Mouse (Mus musculus) ES-Bruce4 (cell line): ENCODE results near the gene Zdhhc16. TPM values are rescaled to one million over a fixed set of nuclear protein-coding genes. Genes with fewer than 3 reads are reported as not detected.
A peak's percentile ranks its signal among the peaks of the same experiment; 100 is the strongest.

Experiments used
- H3K27ac ChIP-seq: 2 replicates; pipeline ENCODE4 v1.5.1; 2012; ENCODE audit warnings: low read length, inconsistent platforms; ENCODE audit not compliant: insufficient read depth
- H3K27me3 ChIP-seq: 2 replicates; pipeline ENCODE4 v1.6.1; 2012; ENCODE audit warnings: mild to moderate bottlenecking, low read length, inconsistent platforms; ENCODE audit not compliant: control insufficient read depth, poor library complexity, insufficient read depth, severe bottlenecking
- H3K36me3 ChIP-seq: 2 replicates; pipeline ENCODE4 v1.6.1; 2012; ENCODE audit warnings: inconsistent platforms, mild to moderate bottlenecking, low read length, moderate library complexity; ENCODE audit not compliant: control insufficient read depth, poor library complexity, insufficient read depth, severe bottlenecking
- H3K4me1 ChIP-seq: one replicate; pipeline ENCODE4 v1.8.1; 2011; ENCODE audit warnings: low read length; ENCODE audit not compliant: control insufficient read depth, insufficient read depth
- H3K4me3 ChIP-seq: 2 replicates; pipeline ENCODE4 v1.5.1; 2011; ENCODE audit warnings: low read depth, mild to moderate bottlenecking, low read length
- H3K9ac ChIP-seq: 2 replicates; pipeline ENCODE4 v1.6.1; 2012; ENCODE audit warnings: low read depth, mild to moderate bottlenecking, inconsistent platforms; ENCODE audit not compliant: poor library complexity, severe bottlenecking
- H3K9me3 ChIP-seq: replicated peaks from 2 replicates; pipeline ENCODE4 v1.6.1; 2012; ENCODE audit warnings: mild to moderate bottlenecking, low read length, inconsistent platforms; ENCODE audit not compliant: control insufficient read depth, poor library complexity, insufficient read depth, severe bottlenecking
- CTCF ChIP-seq: IDR thresholded peaks from one replicate; pipeline ENCODE4 v1.8.1; 2011; ENCODE audit warnings: low read depth, low read length
- EP300 ChIP-seq: IDR thresholded peaks from 2 replicates; pipeline ENCODE4 v1.6.1; 2011; ENCODE audit warnings: low read depth, low read length; ENCODE audit not compliant: insufficient read depth
- POLR2A ChIP-seq: IDR thresholded peaks from one replicate; pipeline ENCODE4 v1.8.1; 2011; ENCODE audit warnings: low read length; ENCODE audit not compliant: insufficient read depth
- polyA plus RNA-seq: library from polyadenylated mRNA; stranded (reverse); fragments of >200 nt; gene quantifications from 2 replicates; pipeline ENCODE4 v1.2.4, GENCODE M21; 2011; ENCODE audit warnings: low read depth; ENCODE audit not compliant: missing spikeins, insufficient read depth, insufficient read length

The Zdhhc16 gene
- polyA plus RNA-seq, 1 experiment: 49.7 TPM

GRCm38 (mm10) chr19:41920412-41921067 lies 12.7 kb upstream of the Zdhhc16 start:
- H3K4me3 ChIP-seq: no peak overlapping the region
- H3K9me3 ChIP-seq: no peaks in the 10 kb centered on the region
- H3K9ac ChIP-seq: no peak overlapping the region
- TF ChIP-seq POLR2A (no peak), CTCF (no peak), EP300 (no peak)
- H3K27me3 ChIP-seq: no peaks in the 10 kb centered on the region
- peaks cover 53% of the 10 kb centered on the region for H3K36me3 ChIP-seq
- H3K4me1 ChIP-seq: no peaks in the 10 kb centered on the region
- no peak overlapping the region for H3K27ac ChIP-seq

DNA sequence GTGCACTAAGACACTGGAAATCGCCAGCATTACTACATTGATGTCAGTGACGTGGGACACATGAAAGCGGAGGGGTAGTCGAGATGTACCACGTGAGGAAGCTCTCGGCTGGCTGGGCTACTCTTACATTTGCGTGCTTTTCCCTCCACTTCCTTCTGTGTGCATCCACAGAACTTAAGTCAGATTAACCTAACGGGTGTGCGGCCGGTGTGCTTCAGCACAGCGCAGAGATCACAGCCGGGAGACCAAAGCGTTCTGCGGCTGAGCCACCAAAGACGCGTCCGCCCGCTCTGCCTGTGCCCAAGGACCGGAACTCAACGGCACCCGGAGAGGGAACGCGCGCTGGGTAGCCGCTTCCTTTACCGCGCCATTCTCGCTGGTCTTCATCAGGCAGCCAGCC lies 594 bp upstream of the Zdhhc16 start:
- H3K36me3 ChIP-seq: peaks cover 20% of the 10 kb centered on the region

DNA sequence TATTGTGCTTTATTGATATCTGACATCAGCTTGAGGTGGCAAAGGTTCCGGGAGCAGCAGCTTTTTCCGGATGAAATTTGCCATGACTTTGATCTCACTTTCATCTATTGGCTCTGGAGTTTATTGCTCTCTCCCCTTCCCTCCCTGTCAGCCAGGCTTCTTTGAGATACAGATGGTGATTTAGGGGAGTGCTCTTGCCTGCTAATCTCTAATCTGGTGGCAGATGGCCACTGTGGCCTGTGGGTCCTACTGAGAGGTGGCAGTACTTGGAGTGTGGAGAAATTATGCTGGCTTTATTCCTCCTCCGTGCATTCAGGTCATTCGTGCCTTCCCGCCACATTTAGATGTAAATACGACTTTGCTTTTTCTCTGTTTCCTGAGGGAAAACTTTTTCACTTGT lies 844 bp downstream of the Zdhhc16 start:
- H3K4me1 ChIP-seq: no peaks in the 10 kb centered on the region
- peak overlapping the region; percentile 52 for H3K9ac ChIP-seq
- H3K36me3 ChIP-seq: peaks cover 16% of the 10 kb centered on the region
- no peaks in the 10 kb centered on the region for H3K27me3 ChIP-seq
- H3K4me3 ChIP-seq: peak overlapping the region; percentile 11; the same call in 1 of the 2 replicates
- no peak for TF ChIP-seq CTCF
- TF ChIP-seq EP300: no peak
- TF ChIP-seq POLR2A: no peak
- H3K9me3 ChIP-seq: no peaks in the 10 kb centered on the region
- no peak overlapping the region for H3K27ac ChIP-seq

More for the DNA sequence above, 594 bp upstream of the Zdhhc16 start:
- H3K27ac ChIP-seq: no peak overlapping the region
- H3K9me3 ChIP-seq: no peaks in the 10 kb centered on the region
- peak overlapping the region; percentile 90 for H3K4me3 ChIP-seq
- no peaks in the 10 kb centered on the region for H3K27me3 ChIP-seq
- peak overlapping the region; percentile 52 for H3K9ac ChIP-seq
- H3K4me1 ChIP-seq: no peaks in the 10 kb centered on the region
- TF ChIP-seq POLR2A (no peak), CTCF (no peak), EP300 (no peak)

GRCm38 (mm10) chr19:41935921-41936320 lies 2.6 kb downstream of the Zdhhc16 start:
- Histone ChIP-seq H3K4me3 (no peak overlapping the region), H3K36me3 (peaks cover 15% of the 10 kb centered on the region), H3K9ac (no peak overlapping the region), H3K4me1 (no peaks in the 10 kb centered on the region), H3K27ac (no peak overlapping the region), H3K9me3 (no peaks in the 10 kb centered on the region), H3K27me3 (no peaks in the 10 kb centered on the region)
- TF ChIP-seq EP300 (no peak), POLR2A (no peak), CTCF (no peak)

GRCm38 (mm10) chr19:41938539-41938938 lies 5.3 kb downstream of the Zdhhc16 start:
- H3K9ac ChIP-seq: no peak overlapping the region
- H3K9me3 ChIP-seq: peaks cover 9% of the 10 kb centered on the region; the same call in 1 of the 2 replicates
- no peak overlapping the region for H3K4me3 ChIP-seq
- peaks cover 32% of the 10 kb centered on the region for H3K36me3 ChIP-seq
- no peaks in the 10 kb centered on the region for H3K4me1 ChIP-seq
- H3K27me3 ChIP-seq: no peaks in the 10 kb centered on the region
- H3K27ac ChIP-seq: no peak overlapping the region
- TF ChIP-seq EP300 (no peak), CTCF (no peak), POLR2A (no peak)

DNA sequence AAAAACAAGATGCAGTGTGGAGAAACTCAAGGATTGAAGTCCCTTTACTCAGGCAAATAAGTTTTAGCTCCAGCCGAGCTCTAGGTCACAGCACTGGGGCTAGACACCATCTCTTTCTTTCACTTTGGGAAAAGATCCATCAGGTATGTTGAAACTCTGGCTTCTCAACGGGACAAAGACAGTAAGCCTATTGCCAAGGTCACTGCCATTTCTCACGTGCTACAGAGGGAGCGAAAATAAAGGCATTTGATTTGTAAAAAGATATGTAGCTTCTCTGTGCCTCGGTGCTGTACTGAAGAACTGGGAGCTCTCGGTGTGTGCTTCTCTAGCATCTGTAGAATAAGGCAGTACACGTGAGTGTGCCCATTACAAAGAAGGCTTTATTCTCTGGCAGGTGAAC lies 10.6 kb downstream of the Zdhhc16 start:
- H3K9ac ChIP-seq: no peak overlapping the region
- no peak overlapping the region for H3K27ac ChIP-seq
- H3K36me3 ChIP-seq: peaks cover 74% of the 10 kb centered on the region
- no peaks in the 10 kb centered on the region for H3K27me3 ChIP-seq
- no peaks in the 10 kb centered on the region for H3K4me1 ChIP-seq
- no peak for TF ChIP-seq POLR2A
- no peak for TF ChIP-seq CTCF
- no peak for TF ChIP-seq EP300
- no peak overlapping the region for H3K4me3 ChIP-seq
- peaks cover 14% of the 10 kb centered on the region for H3K9me3 ChIP-seq
